Mouse (Mus musculus) testis, adult 2 months (tissue): ENCODE data around the gene Git2. TPM values are rescaled to one million over a fixed set of nuclear protein-coding genes. Genes with fewer than 3 reads are reported as not detected.

Source experiments
- H3K27ac ChIP-seq: fragments of 200-500 bp; 2 replicates; pipeline ENCODE4 v1.5.1; 2012; ENCODE audit warnings: low read depth, low read length; ENCODE audit not compliant: control insufficient read depth, insufficient read depth
- H3K27me3 ChIP-seq: fragments of 200-500 bp; 2 replicates; pipeline ENCODE4 v1.6.1; 2012; ENCODE audit warnings: mild to moderate bottlenecking, low read length, moderate library complexity; ENCODE audit not compliant: control insufficient read depth, insufficient read depth
- H3K36me3 ChIP-seq: fragments of 200-500 bp; 2 replicates; pipeline ENCODE4 v1.6.1; 2012; ENCODE audit warnings: mild to moderate bottlenecking, low read length; ENCODE audit not compliant: control insufficient read depth, insufficient read depth
- H3K4me1 ChIP-seq: fragments of 200-500 bp; 2 replicates; pipeline ENCODE4 v1.6.1; 2012; ENCODE audit warnings: low read length; ENCODE audit not compliant: control insufficient read depth, insufficient read depth
- H3K4me3 ChIP-seq: fragments of 200-500 bp; 2 replicates; pipeline ENCODE4 v1.5.1; 2012; ENCODE audit warnings: low read depth, mild to moderate bottlenecking, low read length, moderate library complexity, mixed read lengths; ENCODE audit not compliant: control insufficient read depth
- CTCF ChIP-seq: fragments of 200-500 bp; IDR thresholded peaks from 2 replicates; pipeline ENCODE4 v1.5.1; 2012; ENCODE audit warnings: low read depth, mild to moderate bottlenecking, inconsistent platforms, low read length, moderate library complexity; ENCODE audit not compliant: control insufficient read depth, insufficient read depth, insufficient replicate concordance
- POLR2A ChIP-seq: fragments of 200-500 bp; IDR thresholded peaks from 2 replicates; pipeline ENCODE4 v1.6.1; 2012; ENCODE audit warnings: low read depth, mild to moderate bottlenecking, inconsistent platforms, low read length, moderate library complexity; ENCODE audit not compliant: control insufficient read depth
- polyA plus RNA-seq: library from polyadenylated mRNA; depleted of rRNA; stranded (reverse); fragments of >200 nt; gene quantifications from 2 replicates; pipeline ENCODE4 v1.2.3, GENCODE M21; 2012

Git2 gene
- polyA plus RNA-seq, 1 experiment, result 16.1 TPM

DNA sequence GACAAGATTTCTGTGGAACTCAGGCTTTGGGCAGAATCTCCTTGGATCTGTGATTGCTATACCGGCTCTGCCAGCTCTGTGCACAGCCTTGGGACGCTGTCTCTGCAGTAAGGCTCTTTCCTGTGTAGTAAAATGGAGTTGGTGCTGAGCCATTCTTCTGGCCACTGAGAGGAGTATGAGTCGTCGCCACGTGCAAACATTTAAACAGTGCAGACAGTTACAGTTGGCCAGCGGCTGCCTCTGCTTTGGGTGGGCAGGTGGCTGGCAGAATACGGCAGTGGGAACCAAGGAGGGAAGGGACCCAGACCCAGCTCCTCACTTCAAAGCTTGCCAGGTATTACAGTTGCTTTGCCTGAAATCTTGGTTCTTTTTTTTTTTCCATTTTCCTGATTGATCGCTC lies 21.9 kb upstream of the Git2 start:
- TF ChIP-seq POLR2A (no peak), CTCF (no peak)
- no peaks in the 10 kb centered on the region; the same call in 1 of the 2 replicates for H3K36me3 ChIP-seq
- H3K4me3 ChIP-seq, result no peak overlapping the region
- no peaks in the 10 kb centered on the region for H3K27me3 ChIP-seq
- peaks cover 27% of the 10 kb centered on the region for H3K4me1 ChIP-seq
- no peak overlapping the region for H3K27ac ChIP-seq

DNA sequence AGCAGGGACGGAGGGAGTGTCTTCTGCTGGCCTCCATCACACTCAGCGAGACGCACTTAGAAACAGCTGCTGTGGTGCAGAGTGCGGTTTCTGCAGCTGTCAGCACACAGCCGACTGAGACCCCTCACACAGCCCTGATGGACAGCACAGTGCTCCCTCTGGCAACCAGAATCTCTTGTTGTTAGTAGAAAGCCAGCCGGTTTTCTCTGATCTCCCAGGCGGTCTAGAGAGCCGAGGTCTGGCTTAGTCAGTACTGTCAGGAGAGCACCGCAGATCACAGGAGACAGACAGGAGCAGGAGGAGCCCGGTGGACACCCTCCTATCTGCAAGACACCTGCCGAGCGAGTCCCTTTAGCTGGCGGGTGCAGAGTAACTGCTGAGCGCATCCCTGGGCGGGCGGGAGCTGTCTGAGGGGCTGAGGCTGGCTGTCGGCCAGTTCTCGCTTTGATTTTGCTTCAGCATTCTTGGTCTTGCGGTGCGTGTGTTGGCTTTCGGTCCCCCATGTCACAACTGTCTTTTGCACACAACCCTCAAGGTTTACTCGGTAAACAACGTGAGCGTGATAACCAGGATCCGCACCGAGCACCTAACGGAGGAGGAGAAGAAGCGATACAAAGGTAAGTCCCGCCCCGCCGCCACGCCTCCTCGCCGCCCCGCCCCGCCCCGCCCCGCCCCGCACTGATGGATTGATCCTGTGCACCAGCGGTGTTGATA lies 21.1 kb upstream of the Git2 start:
- H3K36me3 ChIP-seq, result no peaks in the 10 kb centered on the region; the same call in none of the 2 replicates
- no peak overlapping the region for H3K27ac ChIP-seq
- no peaks in the 10 kb centered on the region for H3K27me3 ChIP-seq

DNA sequence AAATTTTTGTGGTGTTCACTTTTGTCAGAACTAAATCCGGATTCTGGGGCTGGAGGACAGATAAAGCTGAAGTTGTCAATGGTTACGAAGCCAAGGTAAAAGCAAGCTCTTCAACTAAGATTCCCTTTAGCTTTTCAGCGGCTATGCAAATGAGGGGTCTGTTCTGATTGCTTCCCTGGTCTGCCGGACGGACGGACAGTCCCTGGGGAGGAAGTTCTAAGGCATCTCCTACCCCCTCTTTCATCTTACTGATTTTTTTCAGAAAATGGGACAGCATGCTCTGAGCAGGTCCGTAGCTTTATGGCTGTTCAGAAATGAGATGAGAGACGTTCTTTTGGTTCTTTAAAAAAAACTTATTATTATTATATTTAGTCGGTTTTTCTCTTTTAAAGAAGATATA lies 20.3 kb upstream of the Git2 start:
- H3K4me1 ChIP-seq, result peaks cover 26% of the 10 kb centered on the region

More for the DNA sequence above, 21.1 kb upstream of the Git2 start:
- H3K4me3 ChIP-seq, result peak overlapping the region; percentile 67
- peaks cover 27% of the 10 kb centered on the region for H3K4me1 ChIP-seq
- TF ChIP-seq POLR2A (no peak), CTCF (no peak)

DNA sequence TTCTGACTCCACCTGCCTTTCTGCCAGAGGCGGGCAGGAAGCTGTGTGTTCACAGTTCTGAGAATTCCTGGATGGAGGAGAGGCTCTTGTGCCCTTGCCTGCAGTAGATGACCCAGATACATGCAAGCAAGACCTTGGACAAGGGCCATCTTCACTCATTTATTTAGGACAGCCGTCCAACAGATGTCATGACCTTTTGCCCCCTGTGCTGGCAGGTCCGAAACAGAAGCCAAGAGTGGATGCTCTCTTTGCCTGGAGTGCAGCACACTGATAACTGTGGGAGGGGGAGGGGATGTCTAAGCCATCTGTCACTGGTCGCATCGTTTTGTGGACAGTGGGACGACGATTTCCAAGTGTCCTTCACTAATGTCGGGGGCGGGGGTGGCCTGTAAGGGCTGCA lies 19.9 kb upstream of the Git2 start:
- H3K4me1 ChIP-seq, result peaks cover 24% of the 10 kb centered on the region
- no peaks in the 10 kb centered on the region; the same call in none of the 2 replicates for H3K36me3 ChIP-seq
- no peak overlapping the region for H3K27ac ChIP-seq

More for the DNA sequence above, 20.3 kb upstream of the Git2 start:
- Histone ChIP-seq H3K4me3 (no peak overlapping the region), H3K27ac (no peak overlapping the region), H3K27me3 (no peaks in the 10 kb centered on the region), H3K36me3 (no peaks in the 10 kb centered on the region; the same call in none of the 2 replicates)
- TF ChIP-seq POLR2A (no peak), CTCF (no peak)

DNA sequence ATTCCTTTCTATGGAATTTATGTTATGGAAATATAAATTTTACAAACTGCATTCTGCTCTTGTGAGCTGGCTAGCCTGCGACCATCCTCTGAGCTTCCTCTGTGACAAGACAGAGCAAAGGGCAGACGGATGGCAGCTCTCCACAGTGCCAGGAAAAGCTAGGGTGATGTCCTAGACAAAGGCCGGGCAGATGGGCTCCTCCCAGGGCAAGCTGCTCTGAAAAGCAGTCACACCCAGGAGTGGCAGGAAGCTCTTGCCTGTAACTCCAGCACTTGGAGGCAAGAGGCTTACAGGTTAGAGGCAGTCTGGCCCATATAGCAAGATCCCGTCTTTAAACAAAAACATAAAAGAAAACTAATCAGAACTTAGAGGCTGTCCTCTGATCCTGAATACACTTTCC lies 19.3 kb upstream of the Git2 start:
- H3K36me3 ChIP-seq, result no peaks in the 10 kb centered on the region; the same call in none of the 2 replicates
- H3K4me1 ChIP-seq, result peaks cover 24% of the 10 kb centered on the region
- no peak overlapping the region for H3K4me3 ChIP-seq
- TF ChIP-seq POLR2A (no peak), CTCF (no peak)
- H3K27ac ChIP-seq, result no peak overlapping the region
- H3K27me3 ChIP-seq, result no peaks in the 10 kb centered on the region

More for the DNA sequence above, 19.9 kb upstream of the Git2 start:
- TF ChIP-seq POLR2A (no peak), CTCF (no peak)
- no peak overlapping the region for H3K4me3 ChIP-seq
- H3K27me3 ChIP-seq, result no peaks in the 10 kb centered on the region

DNA sequence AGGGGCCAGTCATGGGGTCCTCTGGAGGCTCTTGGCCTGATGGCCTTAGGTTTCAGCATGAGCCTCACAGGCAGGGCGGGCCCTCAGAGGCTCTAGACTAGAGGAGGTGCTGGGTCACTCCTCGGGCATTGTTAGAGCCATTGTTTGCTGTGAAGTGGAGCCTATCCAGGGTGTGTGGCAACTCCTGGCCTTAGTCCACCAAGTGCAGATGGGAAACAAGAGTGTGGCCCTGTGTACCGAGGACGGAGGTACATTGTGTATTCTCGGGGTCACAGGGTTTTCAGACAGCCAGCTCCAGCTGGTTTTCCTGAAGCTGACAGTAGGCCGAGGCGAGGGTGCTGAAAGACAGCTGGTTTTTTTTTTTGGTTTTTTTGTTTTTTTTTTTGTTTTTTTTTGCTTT lies 18.0 kb upstream of the Git2 start:
- H3K27me3 ChIP-seq, result no peaks in the 10 kb centered on the region
- H3K27ac ChIP-seq, result peak overlapping the region; percentile 16; the same call in 1 of the 2 replicates
- H3K4me1 ChIP-seq, result peaks cover 24% of the 10 kb centered on the region
- no peak overlapping the region for H3K4me3 ChIP-seq
- TF ChIP-seq CTCF (no peak), POLR2A (no peak)
- no peaks in the 10 kb centered on the region; the same call in none of the 2 replicates for H3K36me3 ChIP-seq

DNA sequence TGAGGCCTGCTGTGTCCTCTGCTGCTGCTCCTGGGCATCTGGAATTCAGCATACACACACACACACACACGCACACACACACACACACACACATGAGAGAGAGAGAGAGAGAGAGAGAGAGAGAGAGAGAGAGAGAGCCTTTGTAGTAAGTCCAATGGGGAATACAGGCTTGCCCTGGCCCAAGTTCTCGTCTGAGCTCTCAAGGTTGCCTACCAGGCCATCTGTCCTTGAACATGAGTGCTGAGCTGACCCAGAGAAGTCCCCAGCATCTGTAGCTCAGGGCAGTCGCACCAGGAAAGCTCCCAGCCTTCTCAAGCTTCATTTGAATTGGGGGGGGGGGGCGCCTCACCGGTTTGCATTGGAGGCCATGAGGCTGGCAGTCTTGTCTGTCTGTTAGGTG lies 9.9 kb upstream of the Git2 start:
- TF ChIP-seq POLR2A, result no peak
- TF ChIP-seq CTCF, result no peak
- Histone ChIP-seq H3K36me3 (no peaks in the 10 kb centered on the region), H3K4me3 (no peak overlapping the region), H3K27ac (peak overlapping the region; percentile 41), H3K27me3 (no peaks in the 10 kb centered on the region), H3K4me1 (peaks cover 11% of the 10 kb centered on the region)

DNA sequence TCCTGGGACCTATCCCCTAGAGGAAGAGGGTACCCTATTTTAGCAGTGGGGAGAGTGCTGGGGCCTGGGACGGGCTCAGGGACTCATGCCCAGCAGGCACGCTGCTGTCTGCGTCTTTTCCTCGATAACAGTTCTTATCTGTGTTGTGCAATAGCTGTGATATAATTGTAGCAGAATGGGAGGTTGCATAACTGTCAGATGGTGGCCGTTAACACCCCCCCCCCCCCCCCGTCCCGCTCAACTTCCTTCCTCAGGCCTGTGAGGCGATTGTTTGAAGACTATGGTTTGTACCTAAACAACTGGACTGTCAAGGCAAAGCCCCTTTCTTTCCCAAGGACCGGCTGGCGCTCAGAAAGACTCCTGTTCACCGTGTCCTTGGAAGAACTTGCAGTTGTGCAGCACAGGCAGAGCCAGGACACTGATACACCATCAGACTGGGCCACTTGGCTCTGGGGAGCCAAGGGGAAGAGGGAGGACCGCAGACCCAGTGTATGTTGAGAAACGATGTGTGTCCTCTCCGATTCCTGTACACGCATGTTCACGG lies 9.4 kb upstream of the Git2 start:
- Histone ChIP-seq H3K4me1 (peaks cover 11% of the 10 kb centered on the region), H3K36me3 (no peaks in the 10 kb centered on the region), H3K27me3 (no peaks in the 10 kb centered on the region), H3K4me3 (no peak overlapping the region), H3K27ac (peak overlapping the region; percentile 41)
- TF ChIP-seq CTCF (no peak), POLR2A (no peak)
